Comparison of ENCODE assay signal across 11 mouse cellular contexts in the genomic region with DNA sequence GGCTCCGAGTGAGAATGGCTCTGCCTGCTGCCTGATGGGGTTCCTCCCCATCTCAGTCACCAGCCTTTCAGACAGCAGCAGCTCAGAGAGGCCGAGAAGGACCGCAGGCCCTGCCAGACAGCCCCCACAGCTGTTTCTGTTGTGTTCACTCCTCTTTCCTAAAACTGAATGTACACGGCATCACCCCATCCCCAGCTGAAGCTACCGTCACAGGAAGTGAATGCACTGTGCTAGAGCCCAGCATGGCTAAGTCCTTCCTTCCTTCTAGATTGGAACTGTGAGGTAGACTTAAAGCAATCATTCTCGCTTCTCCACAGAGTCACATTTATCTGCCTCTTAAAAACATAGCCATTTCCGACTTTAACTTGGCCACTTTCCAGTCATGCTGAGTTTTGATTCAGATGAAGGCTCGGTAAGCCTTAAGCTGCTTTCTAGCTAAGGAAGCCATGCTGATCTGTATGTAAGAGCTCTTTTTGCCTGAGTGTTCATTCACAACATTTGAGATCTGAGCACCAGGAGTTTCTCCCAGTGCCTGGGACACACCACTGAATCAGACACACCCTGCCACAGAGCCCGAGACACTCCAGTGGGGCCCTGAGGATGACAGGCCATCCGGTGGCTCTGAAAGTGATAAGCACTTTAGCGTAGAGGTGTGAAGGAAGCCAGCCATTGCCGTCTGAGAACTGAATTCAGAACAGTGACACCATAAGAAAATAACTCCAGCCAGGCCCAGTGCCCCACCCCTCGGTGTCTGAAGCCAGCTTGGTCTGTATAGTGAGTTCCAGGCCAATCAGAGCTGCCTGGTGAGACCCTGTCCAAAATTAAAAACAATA. TPM values are rescaled to one million over a fixed set of nuclear protein-coding genes. Genes with fewer than 3 reads are reported as not detected.
A peak's percentile ranks its signal among the peaks of the same experiment; 100 is the strongest.
DNase-seq lines count a peak whose midpoint lies in the region; ATAC-seq and TF ChIP-seq lines count a peak whose summit lies in the region.
"Had no signal": no experiment of that assay in that cellular context is flagged by ENCODE, and none has a peak within 500 bp of the region (broad histone marks: within the 10 kb centered on the region; RNA-seq: fewer than 3 reads in every experiment).

No protein-coding gene starts in this region.

- ATAC-seq in lung, embryonic 14.5 days (ENCODE audit: insufficient read depth), result peak; percentile 40; the same call in 1 of the 2 replicates
- ATAC-seq in granulocyte monocyte progenitor cell, adult 5-6 weeks (replicated peaks; ENCODE audit: poor library complexity, severe bottlenecking), result peak; percentile 47
- no peak for ATAC-seq in midbrain, postnatal 0 days (ENCODE audit: low FRiP score)

- no peak overlapping the region for H3K9ac ChIP-seq in lung, embryonic 14.5 days
- H3K9ac ChIP-seq in midbrain, postnatal 0 days (replicated peaks; ENCODE audit: low read length, poor library complexity, severe bottlenecking), result no peak overlapping the region

- H3K27ac ChIP-seq in heart, embryonic 10.5 days, result peak overlapping the region; percentile 73
- H3K27ac ChIP-seq in lung, embryonic 14.5 days (ENCODE audit: low read depth), result peak overlapping the region; percentile 76
- H3K27ac ChIP-seq in midbrain, postnatal 0 days (ENCODE audit: low read depth, low read length), result no peak overlapping the region

- peaks cover 26% of the 10 kb centered on the region for H3K36me3 ChIP-seq in heart, embryonic 10.5 days
- peaks cover 11% of the 10 kb centered on the region for H3K36me3 ChIP-seq in lung, embryonic 14.5 days (ENCODE audit: insufficient read depth)
- no peaks in the 10 kb centered on the region for H3K36me3 ChIP-seq in midbrain, postnatal 0 days (ENCODE audit: insufficient read depth, low read length)

- WGBS in heart, embryonic 10.5 days, result 49% methylated on average over 13 of the region's 13 CpGs
- WGBS in lung, embryonic 14.5 days, result 33% methylated on average over 13 of the region's 13 CpGs
- 66% methylated on average over 13 of the region's 13 CpGs for WGBS in midbrain, postnatal 0 days

- DNase-seq in heart, embryonic 10.5 days (ENCODE audit: low spot score), result no peak
- no peak for DNase-seq in heart, adult 18-20 months
- DNase-seq in lung, embryonic 14.5 days, result peak; percentile 74
- DNase-seq in lung, postnatal 25 days (ENCODE audit: low spot score), result no peak
- DNase-seq in midbrain, postnatal 0 days (ENCODE audit: low spot score), result peak; percentile 33
- DNase-seq in right cerebral cortex, postnatal 25 days, result no peak
- no peak for DNase-seq in B cell, adult 2 months
- DNase-seq: adrenal gland, postnatal 14 days; kidney, adult 8-10 months; lung, adult 2 months had no signal

- H3K4me3 ChIP-seq in heart, embryonic 10.5 days, result no peak overlapping the region
- no peak overlapping the region for H3K4me3 ChIP-seq in lung, embryonic 14.5 days (ENCODE audit: low read depth, low read length)
- no peak overlapping the region for H3K4me3 ChIP-seq in midbrain, postnatal 0 days (ENCODE audit: low read depth, low read length)

- TF ChIP-seq CTCF in lung, embryonic 14.5 days (IDR thresholded peaks at IDR 0.05; ENCODE audit: low read depth), result no peak
- TF ChIP-seq CTCF in midbrain, postnatal 0 days (IDR thresholded peaks at IDR 0.05), result no peak

- no peaks in the 10 kb centered on the region for H3K9me3 ChIP-seq in heart, embryonic 10.5 days
- no peaks in the 10 kb centered on the region for H3K9me3 ChIP-seq in lung, embryonic 14.5 days (ENCODE audit: low read depth, low read length)
- H3K9me3 ChIP-seq in midbrain, postnatal 0 days (ENCODE audit: low read length), result no peaks in the 10 kb centered on the region

- H3K4me1 ChIP-seq in heart, embryonic 10.5 days, result peaks cover 24% of the 10 kb centered on the region
- peaks cover 13% of the 10 kb centered on the region for H3K4me1 ChIP-seq in lung, embryonic 14.5 days (ENCODE audit: insufficient read depth)
- H3K4me1 ChIP-seq in midbrain, postnatal 0 days (ENCODE audit: insufficient read depth, low read length), result peaks cover 4% of the 10 kb centered on the region; the same call in 1 of the 2 replicates

- no peaks in the 10 kb centered on the region for H3K27me3 ChIP-seq in heart, embryonic 10.5 days (ENCODE audit: insufficient read depth, poor library complexity, severe bottlenecking)
- H3K27me3 ChIP-seq in lung, embryonic 14.5 days (ENCODE audit: insufficient read depth, low read length), result no peaks in the 10 kb centered on the region
- H3K27me3 ChIP-seq in midbrain, postnatal 0 days (ENCODE audit: insufficient read depth, low read length), result no peaks in the 10 kb centered on the region

- no peak overlapping the region for H3K4me2 ChIP-seq in lung, embryonic 14.5 days
- H3K4me2 ChIP-seq in midbrain, postnatal 0 days (ENCODE audit: low read depth, low read length, poor library complexity, severe bottlenecking), result no peak overlapping the region

RNA-seq across cellular contexts. Expression of gene Slc10a6, which starts 33.6 kb away (rescaled TPM):
- 0.11 and 0.17 TPM in 2 replicates for polyA plus RNA-seq in heart, embryonic 10.5 days (2016; fragmentation: Nextera tagmentation; extraction: Ambion mirVana)
- 10 to 100 TPM in 1 of 2 experiments, 1 to 10 TPM in 1; 8.2 to 10.1 TPM for total RNA-seq in heart, adult 18-20 months (2021)
- 0.71 and 1.2 TPM in 2 replicates for polyA plus RNA-seq in lung, embryonic 14.5 days (2014; fragmentation: Nextera tagmentation; extraction: Ambion mirVana)
- total RNA-seq in granulocyte monocyte progenitor cell, adult 5-6 weeks (2014; fragmentation: Nextera tagmentation), result not detected in 2 replicates
- not detected in 2 replicates for total RNA-seq in granulocyte monocyte progenitor cell, adult 5-6 weeks (2017)
- total RNA-seq in midbrain, postnatal 0 days (2014; rRNA removed), result 1.7 TPM in 1 of 2 replicates, not detected in the other
- polyA plus RNA-seq in midbrain, postnatal 0 days (2015; fragmentation: Nextera tagmentation; extraction: Ambion mirVana), result not detected in 2 replicates

Comparison
In these comparisons a context has a peak if more than half of its experiments do, and no peak if none do; other contexts are left out.
1. DNase-seq: peak in lung, embryonic 14.5 days (single experiment) and midbrain, postnatal 0 days (single experiment); none in heart, embryonic 10.5 days (single experiment), heart, adult 18-20 months (0 of 2), lung, postnatal 25 days (single experiment), right cerebral cortex, postnatal 25 days (single experiment) and B cell, adult 2 months (0 of 2).